Mouse (Mus musculus) erythroid progenitor cell, adult 5-6 weeks (primary cell): ENCODE results near the gene Ubl4b. TPM values are rescaled to one million over a fixed set of nuclear protein-coding genes. Genes with fewer than 3 reads are reported as not detected.

Experiments used
- ATAC-seq: replicated peaks from 2 replicates; pipeline ENCODE4 v1.8.0; 2016; ENCODE audit warnings: moderate number of reproducible peaks, mild to moderate bottlenecking, moderate TSS enrichment, inconsistent platforms; ENCODE audit not compliant: poor library complexity, low FRiP score, severe bottlenecking
- total RNA-seq, 2 experiments: library from RNA; stranded (forward) in 1 of 2; stranded (reverse) in 1 of 2; fragments of 150-400 nt in 1 of 2; fragments of 186-747, 209-891 nt in 1 of 2; gene quantifications; 2 replicates each; pipeline versions ENCODE4 v1.2.3 to v1.2.4; 2015 to 2017; ENCODE audit warnings: low replicate concordance in 2 of 2

Ubl4b gene
- total RNA-seq, 2 experiments from 2014 or later: not detected

- ATAC-seq: no peak
Measured at GRCm38 (mm10) chr3:107530581-107530980, 24.3 kb downstream of the Ubl4b start.

GRCm38 (mm10) chr3:107529182-107529581 is 25.7 kb downstream of the Ubl4b start:
- ATAC-seq: no peak

GRCm38 (mm10) chr3:107528401-107529118 is 26.3 kb downstream of the Ubl4b start:
- ATAC-seq: no peak

GRCm38 (mm10) chr3:107524547-107524946 is 30.3 kb downstream of the Ubl4b start:
- ATAC-seq: no peak

GRCm38 (mm10) chr3:107520931-107521330 is 33.9 kb downstream of the Ubl4b start:
- ATAC-seq: no peak

GRCm38 (mm10) chr3:107517631-107518108 is 37.2 kb downstream of the Ubl4b start, which contains the start of gene Slc6a17:
TSS of gene Slc6a17 (minus strand) at chr3:107518018.
- no peak for ATAC-seq

GRCm38 (mm10) chr3:107516776-107517630 is 37.9 kb downstream of the Ubl4b start:
- ATAC-seq: no peak

GRCm38 (mm10) chr3:107515989-107516388 is 38.9 kb downstream of the Ubl4b start:
- no peak for ATAC-seq

GRCm38 (mm10) chr3:107511416-107511815 is 43.5 kb downstream of the Ubl4b start:
- ATAC-seq: no peak

- no peak for ATAC-seq
Measured at GRCm38 (mm10) chr3:107508696-107509095, 46.2 kb downstream of the Ubl4b start.

- ATAC-seq: no peak
Measured at GRCm38 (mm10) chr3:107507966-107508365, 46.9 kb downstream of the Ubl4b start.

GRCm38 (mm10) chr3:107506531-107506930 is 48.3 kb downstream of the Ubl4b start:
- no peak for ATAC-seq

GRCm38 (mm10) chr3:107505464-107506367 is 49.2 kb downstream of the Ubl4b start:
- no peak for ATAC-seq

GRCm38 (mm10) chr3:107504542-107504941 is 50.3 kb downstream of the Ubl4b start:
- no peak for ATAC-seq

GRCm38 (mm10) chr3:107503716-107504115 is 51.2 kb downstream of the Ubl4b start:
- no peak for ATAC-seq

Other genes with a start within 250 kb of the Ubl4b start
- 129 and 143 TPM in 2 replicates for gene Rbm15, start 221.4 kb downstream of the Ubl4b start, total RNA-seq (2015; ENCODE audit: low replicate concordance)
- gene Rbm15, start 221.4 kb downstream of the Ubl4b start, total RNA-seq (2017; ENCODE audit: low replicate concordance): 125 and 143 TPM in 2 replicates
- not detected in 2 replicates for gene Kcnc4, start 95.5 kb downstream of the Ubl4b start, total RNA-seq (2015; ENCODE audit: low replicate concordance)
- gene Kcnc4, start 95.5 kb downstream of the Ubl4b start, total RNA-seq (2017; ENCODE audit: low replicate concordance): not detected in 2 replicates
- gene Slc6a17, start 37.1 kb downstream of the Ubl4b start, total RNA-seq (2015; ENCODE audit: low replicate concordance): not detected in 2 replicates
- not detected in 2 replicates for gene Slc6a17, start 37.1 kb downstream of the Ubl4b start, total RNA-seq (2017; ENCODE audit: low replicate concordance)
- not detected in 2 replicates for gene Alx3, start 40.0 kb upstream of the Ubl4b start, total RNA-seq (2015; ENCODE audit: low replicate concordance)
- gene Alx3, start 40.0 kb upstream of the Ubl4b start, total RNA-seq (2017; ENCODE audit: low replicate concordance): not detected in 2 replicates
- gene Gm10961, start 76.2 kb upstream of the Ubl4b start, total RNA-seq (2015; ENCODE audit: low replicate concordance): not detected in 2 replicates
- gene Gm10961, start 76.2 kb upstream of the Ubl4b start, total RNA-seq (2017; ENCODE audit: low replicate concordance): not detected in 2 replicates
- 6.5 and 9.6 TPM in 2 replicates for gene Strip1, start 76.6 kb upstream of the Ubl4b start, total RNA-seq (2015; ENCODE audit: low replicate concordance)
- 2.6 and 4.8 TPM in 2 replicates for gene Strip1, start 76.6 kb upstream of the Ubl4b start, total RNA-seq (2017; ENCODE audit: low replicate concordance)
- gene Ahcyl1, start 141.5 kb upstream of the Ubl4b start, total RNA-seq (2015; ENCODE audit: low replicate concordance): 34.6 and 38.6 TPM in 2 replicates
- 29.4 and 33.7 TPM in 2 replicates for gene Ahcyl1, start 141.5 kb upstream of the Ubl4b start, total RNA-seq (2017; ENCODE audit: low replicate concordance)
- 6.5 and 9.6 TPM in 2 replicates for gene Csf1, start 205.4 kb upstream of the Ubl4b start, total RNA-seq (2015; ENCODE audit: low replicate concordance)
- gene Csf1, start 205.4 kb upstream of the Ubl4b start, total RNA-seq (2017; ENCODE audit: low replicate concordance): 1.1 and 1.2 TPM in 2 replicates